Mouse (Mus musculus): ENCODE results near the gene Piga. TPM values are rescaled to one million over a fixed set of nuclear protein-coding genes. Genes with fewer than 3 reads are reported as not detected.

Piga gene
- total RNA-seq, 2 experiments from 2014 or later = 6.0 to 6.7 TPM

- intact Hi-C loops (cut with DNase I) = no loop called here
Observed at GRCm38 (mm10) chrX:164430621-164431020, 11.0 kb downstream of the Piga start.

GRCm38 (mm10) chrX:164431133-164431532, 11.5 kb downstream of the Piga start:
- DNase-seq (ENCODE audit: low spot score in 2 of 2) = no peak
- intact Hi-C loops (cut with DNase I) = no loop called here

More at GRCm38 (mm10) chrX:164430621-164431020, 11.0 kb downstream of the Piga start:
- DNase-seq (ENCODE audit: low spot score in 2 of 2) = no peak

GRCm38 (mm10) chrX:164431541-164431940, 12.0 kb downstream of the Piga start:
- intact Hi-C loops (cut with DNase I) = no loop called here

GRCm38 (mm10) chrX:164432682-164433081, 13.1 kb downstream of the Piga start:
- intact Hi-C loops (cut with DNase I) = no loop called here
- DNase-seq (ENCODE audit: low spot score in 2 of 2) = no peak

More at GRCm38 (mm10) chrX:164431541-164431940, 12.0 kb downstream of the Piga start:
- DNase-seq (ENCODE audit: low spot score in 2 of 2) = no peak

GRCm38 (mm10) chrX:164436709-164437108, 17.1 kb downstream of the Piga start, which contains the start of gene Asb11:
Gene Asb11, plus strand, starts transcription at chrX:164436994.
- DNase-seq (ENCODE audit: low spot score in 2 of 2) = peak in 1 of 2 experiments; percentile 32
- intact Hi-C loops (cut with DNase I) = loop anchor here (2.0 kb wide), 1 partner anchor 18 kb away; the partner anchor contains the start of gene Piga

GRCm38 (mm10) chrX:164439462-164439861, 19.9 kb downstream of the Piga start:
- no peak for DNase-seq (ENCODE audit: low spot score in 2 of 2)
- intact Hi-C loops (cut with DNase I) = no loop called here

GRCm38 (mm10) chrX:164440140-164440539, 20.6 kb downstream of the Piga start:
- DNase-seq (ENCODE audit: low spot score in 2 of 2) = peak in 1 of 2 experiments; percentile 15
- intact Hi-C loops (cut with DNase I) = no loop called here

DNA sequence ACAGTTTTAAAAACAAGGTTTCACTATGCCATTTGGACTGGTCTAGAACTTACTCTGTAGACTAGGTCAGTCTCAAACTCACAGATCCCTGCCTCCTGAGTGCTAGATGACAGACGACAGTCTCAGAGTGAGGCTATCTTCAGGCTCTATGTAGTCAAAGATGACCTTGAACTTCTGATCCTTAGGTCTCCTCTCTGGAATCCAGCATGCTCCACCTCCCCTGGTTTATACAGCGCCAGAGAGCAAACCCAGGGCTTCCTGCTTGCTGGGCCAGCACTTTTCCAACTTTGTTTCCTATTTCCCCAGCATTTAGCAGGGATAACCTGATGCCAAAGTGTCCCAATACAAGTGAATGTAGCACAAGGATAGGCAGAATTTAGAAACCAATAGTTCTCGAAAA, 21.1 kb downstream of the Piga start:
- intact Hi-C loops (cut with DNase I) = no loop called here

GRCm38 (mm10) chrX:164441306-164441705, 21.7 kb downstream of the Piga start:
- intact Hi-C loops (cut with DNase I) = no loop called here
- DNase-seq (ENCODE audit: low spot score in 2 of 2) = no peak

More for the DNA sequence above, 21.1 kb downstream of the Piga start:
- no peak for DNase-seq (ENCODE audit: low spot score in 2 of 2)

GRCm38 (mm10) chrX:164445601-164446000, 26.0 kb downstream of the Piga start:
- intact Hi-C loops (cut with DNase I) = loop anchor here (5.0 kb wide), 2 partner anchors 48 to 348 kb away; no protein-coding TSS in a partner anchor
- DNase-seq (ENCODE audit: low spot score in 2 of 2) = no peak

DNA sequence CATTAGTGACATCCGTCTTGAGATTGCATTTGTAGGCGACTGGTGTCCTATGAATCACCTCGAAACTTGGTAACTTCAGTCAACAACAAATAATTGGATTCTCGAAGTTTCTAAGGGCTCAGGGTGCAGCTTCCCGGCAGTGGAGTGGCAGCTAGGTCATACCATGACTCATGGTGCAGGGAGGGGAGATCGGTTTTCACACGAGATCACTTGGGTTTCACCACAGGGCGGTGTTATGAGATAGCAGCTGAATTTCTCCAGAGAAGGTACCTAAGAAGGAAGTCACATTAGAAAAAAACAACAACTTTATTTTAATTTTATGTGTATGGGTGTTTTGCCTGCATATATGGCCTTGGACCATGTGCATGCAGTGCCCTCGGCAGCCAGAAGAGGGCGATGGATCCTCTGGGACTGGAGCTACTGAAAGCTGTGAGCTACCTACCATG, 26.5 kb downstream of the Piga start:
- intact Hi-C loops (cut with DNase I) = loop anchor here (5.0 kb wide), 2 partner anchors 49 to 349 kb away; no protein-coding TSS in a partner anchor
- DNase-seq (ENCODE audit: low spot score in 2 of 2) = no peak

DNA sequence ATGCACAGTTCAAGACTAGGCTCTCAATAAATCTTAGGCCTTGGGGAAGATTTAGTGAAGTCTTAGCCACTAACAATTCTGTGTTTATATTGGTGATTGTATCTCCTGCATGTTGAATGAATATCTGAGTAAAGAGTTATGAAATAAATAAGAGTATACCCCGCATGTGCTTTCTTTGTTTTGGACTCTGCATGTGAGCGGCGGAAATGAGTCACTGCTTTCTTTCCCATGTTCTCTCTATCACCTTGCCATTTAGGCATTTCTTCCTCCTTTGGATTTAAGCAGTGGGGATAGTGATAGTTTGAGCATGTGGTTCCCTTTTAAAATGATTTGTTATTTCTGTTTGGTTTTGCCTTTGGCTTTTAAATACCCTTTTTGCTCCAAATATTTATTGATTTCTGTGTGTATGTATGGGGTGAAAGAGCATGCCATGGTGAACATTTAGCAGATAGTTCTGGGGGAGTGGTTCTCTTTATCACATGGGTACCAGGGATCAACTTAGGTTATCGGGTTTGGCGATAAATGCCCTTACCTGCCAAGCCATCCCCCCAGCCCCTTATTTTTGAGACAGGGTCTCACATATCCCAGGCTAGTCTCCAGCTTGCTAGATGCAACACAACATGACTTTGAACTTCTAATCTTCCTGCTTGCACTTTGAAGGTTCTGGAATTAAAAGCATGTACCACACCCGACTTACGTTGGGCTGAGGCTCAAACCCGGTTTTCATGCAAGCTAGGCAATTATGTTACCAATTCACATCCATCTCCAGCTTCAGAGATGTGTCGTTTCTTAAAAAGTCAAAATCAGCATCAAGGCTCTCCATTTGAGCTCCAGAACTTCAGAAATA, 27.5 kb downstream of the Piga start:
- intact Hi-C loops (cut with DNase I) = loop anchor here (5.0 kb wide), 2 partner anchors 50 to 350 kb away; no protein-coding TSS in a partner anchor

DNA sequence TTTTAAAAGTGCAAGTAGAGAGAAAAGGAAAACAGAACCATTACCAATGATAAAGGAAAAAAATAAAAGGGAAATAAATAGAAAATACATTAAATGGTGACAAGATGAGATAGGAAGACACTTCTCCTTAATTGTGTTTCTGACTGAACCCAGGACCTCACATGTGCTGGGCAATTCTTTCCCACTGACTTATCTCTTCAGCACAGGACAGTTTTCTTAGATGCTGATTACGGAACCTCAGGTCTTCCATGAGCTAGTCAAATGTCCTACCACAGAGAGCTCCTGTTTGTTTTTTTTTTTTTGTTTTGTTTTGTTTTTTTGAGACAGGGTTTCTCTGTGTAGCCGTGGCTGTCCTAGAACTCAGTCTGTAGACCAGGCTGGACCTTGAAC, 28.1 kb downstream of the Piga start:
- no peak for DNase-seq (ENCODE audit: low spot score in 2 of 2)

More for the DNA sequence above, 27.5 kb downstream of the Piga start:
- DNase-seq (ENCODE audit: low spot score in 2 of 2) = no peak

DNA sequence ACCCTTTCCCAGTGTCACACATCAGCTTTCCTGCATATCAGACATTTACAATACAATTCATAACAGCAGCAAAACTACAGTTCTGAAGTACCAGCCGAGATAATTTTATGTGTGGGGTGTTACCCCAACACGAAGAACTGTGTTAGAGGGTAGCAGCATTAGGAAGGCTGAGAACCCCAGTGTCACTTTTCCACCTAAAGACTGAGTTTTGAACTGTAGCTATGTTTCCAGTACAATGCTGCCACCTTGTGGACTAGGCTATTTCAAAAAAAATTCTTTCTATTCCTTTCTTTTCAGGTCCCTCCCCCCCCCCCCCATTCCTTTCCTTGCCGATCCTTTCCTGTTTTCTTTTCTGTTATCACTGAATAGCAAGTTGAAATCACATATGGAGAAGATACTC, 29.6 kb downstream of the Piga start:
- intact Hi-C loops (cut with DNase I) = loop anchor here (1.0 to 5.0 kb wide), 3 partner anchors 52 to 352 kb away; no protein-coding TSS in a partner anchor
- peak; percentile 40 to 58 for DNase-seq (ENCODE audit: low spot score in 2 of 2)

More for the DNA sequence above, 28.1 kb downstream of the Piga start:
- intact Hi-C loops (cut with DNase I) = loop anchor here (5.0 kb wide), 2 partner anchors 50 to 350 kb away; no protein-coding TSS in a partner anchor

- intact Hi-C loops (cut with DNase I) = no loop called here
- DNase-seq (ENCODE audit: low spot score in 2 of 2) = no peak
Observed at GRCm38 (mm10) chrX:164459205-164459878, 39.8 kb downstream of the Piga start.

Other genes starting within 250 kb of the Piga start
- 1 to 10 TPM in 1 of 2 experiments, under 1 TPM in 1; 0.80 to 1.0 TPM for gene Bmx, start 161.6 kb upstream of the Piga start, total RNA-seq (2021)
- 1 to 10 TPM; 4.0 to 6.1 TPM for gene Pir, start 150.4 kb upstream of the Piga start, total RNA-seq (2021)
- gene Vegfd, start 46.4 kb upstream of the Piga start, total RNA-seq (2021) = 1 to 10 TPM; 1.8 to 2.4 TPM
- gene Asb11, start 17.2 kb downstream of the Piga start, total RNA-seq (2021) = 1 to 10 TPM; 6.3 to 6.4 TPM
- not detected for gene Asb9, start 86.5 kb downstream of the Piga start, total RNA-seq (2021)